Mouse (Mus musculus) ES-Bruce4 (cell line): ENCODE measurements around the gene Gzmc.
"Not testable (repeated sequence)": the region's sequence is repeated elsewhere in the genome, so short reads cannot be mapped to it uniquely, and the experiment has no call there.

Experiments used
- CTCF ChIP-seq: IDR thresholded peaks from one replicate; pipeline ENCODE4 v1.8.1; 2011; ENCODE audit warnings: low read depth, low read length
- EP300 ChIP-seq: IDR thresholded peaks from 2 replicates; pipeline ENCODE4 v1.6.1; 2011; ENCODE audit warnings: low read depth, low read length; ENCODE audit not compliant: insufficient read depth
- POLR2A ChIP-seq: IDR thresholded peaks from one replicate; pipeline ENCODE4 v1.8.1; 2011; ENCODE audit warnings: low read length; ENCODE audit not compliant: insufficient read depth

- not testable (repeated sequence) for TF ChIP-seq CTCF, EP300, POLR2A
Observed at GRCm38 (mm10) chr14:56276096-56276495, 41.6 kb upstream of the Gzmc start.
